Mouse (Mus musculus) testis, adult 2 months (tissue): ENCODE data around the gene Sema3a. TPM values are rescaled to one million over a fixed set of nuclear protein-coding genes. Genes with fewer than 3 reads are reported as not detected.
"Not testable (repeated sequence)": the region's sequence is repeated elsewhere in the genome, so short reads cannot be mapped to it uniquely, and the experiment has no call there.

Experiments used
- H3K27ac ChIP-seq: fragments of 200-500 bp; 2 replicates; pipeline ENCODE4 v1.5.1; 2012; ENCODE audit warnings: low read depth, low read length; ENCODE audit not compliant: control insufficient read depth, insufficient read depth
- H3K27me3 ChIP-seq: fragments of 200-500 bp; 2 replicates; pipeline ENCODE4 v1.6.1; 2012; ENCODE audit warnings: mild to moderate bottlenecking, low read length, moderate library complexity; ENCODE audit not compliant: control insufficient read depth, insufficient read depth
- H3K36me3 ChIP-seq: fragments of 200-500 bp; 2 replicates; pipeline ENCODE4 v1.6.1; 2012; ENCODE audit warnings: mild to moderate bottlenecking, low read length; ENCODE audit not compliant: control insufficient read depth, insufficient read depth
- H3K4me1 ChIP-seq: fragments of 200-500 bp; 2 replicates; pipeline ENCODE4 v1.6.1; 2012; ENCODE audit warnings: low read length; ENCODE audit not compliant: control insufficient read depth, insufficient read depth
- H3K4me3 ChIP-seq: fragments of 200-500 bp; 2 replicates; pipeline ENCODE4 v1.5.1; 2012; ENCODE audit warnings: low read depth, mild to moderate bottlenecking, low read length, moderate library complexity, mixed read lengths; ENCODE audit not compliant: control insufficient read depth
- CTCF ChIP-seq: fragments of 200-500 bp; IDR thresholded peaks from 2 replicates; pipeline ENCODE4 v1.5.1; 2012; ENCODE audit warnings: low read depth, mild to moderate bottlenecking, inconsistent platforms, low read length, moderate library complexity; ENCODE audit not compliant: control insufficient read depth, insufficient read depth, insufficient replicate concordance
- POLR2A ChIP-seq: fragments of 200-500 bp; IDR thresholded peaks from 2 replicates; pipeline ENCODE4 v1.6.1; 2012; ENCODE audit warnings: low read depth, mild to moderate bottlenecking, inconsistent platforms, low read length, moderate library complexity; ENCODE audit not compliant: control insufficient read depth
- polyA plus RNA-seq: library from polyadenylated mRNA; depleted of rRNA; stranded (reverse); fragments of >200 nt; gene quantifications from 2 replicates; pipeline ENCODE4 v1.2.3, GENCODE M21; 2012

The Sema3a gene
- polyA plus RNA-seq, 1 experiment, result 0.10 TPM

DNA sequence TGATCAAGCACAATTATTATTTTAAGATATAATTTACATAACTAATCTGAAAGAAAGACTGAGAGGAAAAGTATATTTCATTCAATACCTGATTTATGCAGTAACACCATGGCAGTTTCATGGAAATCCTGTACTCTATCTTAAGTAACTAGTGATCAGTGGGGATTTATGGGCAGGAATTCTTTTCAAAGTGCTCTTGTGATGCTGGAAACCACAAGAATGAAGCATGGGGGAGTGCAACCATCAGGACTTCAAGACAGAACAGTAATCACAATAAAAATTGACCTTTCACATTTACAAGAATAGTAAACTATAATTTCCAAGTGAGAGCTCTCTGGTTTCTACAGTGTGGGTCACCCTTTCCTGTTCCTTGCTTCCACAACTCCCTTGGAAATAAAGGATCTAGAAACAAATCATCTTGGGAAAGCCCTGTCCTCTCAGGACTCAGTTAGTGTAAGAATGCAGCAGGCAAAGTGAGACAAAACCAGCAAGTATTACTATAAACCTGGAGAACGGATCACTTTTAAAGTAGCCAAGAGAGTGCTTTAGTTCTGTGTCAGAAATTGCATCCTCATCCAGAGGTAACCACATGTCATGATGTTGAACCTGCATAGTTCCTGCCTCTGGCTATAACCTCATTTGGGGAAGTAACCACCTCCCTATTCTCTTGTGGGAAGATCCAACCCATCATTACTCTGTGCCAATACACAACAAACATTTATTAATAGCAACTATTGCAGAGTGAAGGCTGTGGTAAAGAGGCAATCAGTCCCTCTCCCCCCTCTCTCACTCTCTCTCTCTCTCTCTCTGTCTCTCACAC is 335.2 kb downstream of the Sema3a start:
- TF ChIP-seq CTCF, result no peak
- no peak for TF ChIP-seq POLR2A
- no peak overlapping the region for H3K4me3 ChIP-seq
- H3K36me3 ChIP-seq, result no peaks in the 10 kb centered on the region
- H3K27me3 ChIP-seq, result no peaks in the 10 kb centered on the region
- H3K27ac ChIP-seq, result no peak overlapping the region
- no peaks in the 10 kb centered on the region for H3K4me1 ChIP-seq

- H3K27ac ChIP-seq, result no peak overlapping the region
- no peaks in the 10 kb centered on the region for H3K4me1 ChIP-seq
- no peaks in the 10 kb centered on the region for H3K27me3 ChIP-seq
- H3K36me3 ChIP-seq, result no peaks in the 10 kb centered on the region
- TF ChIP-seq CTCF (no peak), POLR2A (no peak)
- no peak overlapping the region for H3K4me3 ChIP-seq
Measured at GRCm38 (mm10) chr5:13468856-13469255, 343.6 kb downstream of the Sema3a start.

GRCm38 (mm10) chr5:13469401-13469800 is 344.2 kb downstream of the Sema3a start:
- no peak overlapping the region for H3K4me3 ChIP-seq
- no peak overlapping the region for H3K27ac ChIP-seq
- no peaks in the 10 kb centered on the region for H3K36me3 ChIP-seq
- TF ChIP-seq POLR2A (no peak), CTCF (no peak)
- no peaks in the 10 kb centered on the region for H3K4me1 ChIP-seq
- no peaks in the 10 kb centered on the region for H3K27me3 ChIP-seq

DNA sequence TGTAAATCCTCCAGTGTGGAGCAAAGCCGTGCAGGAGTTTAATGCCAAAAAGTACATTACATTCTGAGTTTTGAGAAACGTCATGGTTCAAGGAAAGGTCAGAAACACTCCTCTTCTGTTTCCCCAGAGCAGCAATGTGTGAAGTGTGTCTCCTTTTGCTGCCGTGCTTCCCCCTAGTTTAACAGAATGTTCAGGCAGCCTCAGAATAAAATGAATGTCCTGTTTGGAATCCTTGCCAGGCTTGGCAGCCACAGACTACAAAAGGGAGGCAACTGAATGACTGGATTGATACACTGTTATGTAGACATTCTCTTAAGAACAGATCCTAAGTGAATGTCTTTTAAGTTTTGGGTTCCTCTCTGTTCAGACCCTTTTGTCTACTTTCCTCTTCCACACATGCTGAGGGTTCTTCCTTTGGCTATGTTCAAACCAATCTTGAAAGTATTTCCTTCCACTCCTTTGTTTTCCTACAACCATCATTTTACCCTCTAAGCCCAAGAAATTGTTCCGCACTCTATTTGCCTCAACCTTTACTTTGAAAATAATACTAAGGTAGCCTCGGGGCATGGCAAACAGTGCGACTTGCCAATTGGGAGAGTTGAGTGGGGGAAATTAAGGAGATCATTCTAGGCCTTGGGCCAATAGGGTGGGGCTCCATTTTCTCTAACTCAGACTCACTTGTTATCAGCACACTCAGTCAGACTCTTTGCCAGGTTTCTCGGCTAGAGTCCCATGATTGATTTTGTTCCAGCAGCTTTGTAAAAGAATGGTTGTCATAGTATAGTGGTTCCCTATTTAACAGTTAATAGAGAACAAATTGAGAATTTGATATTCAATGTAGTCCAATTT is 345.1 kb downstream of the Sema3a start:
- no peak overlapping the region for H3K27ac ChIP-seq
- H3K27me3 ChIP-seq, result no peaks in the 10 kb centered on the region
- no peaks in the 10 kb centered on the region for H3K4me1 ChIP-seq
- no peaks in the 10 kb centered on the region for H3K36me3 ChIP-seq
- TF ChIP-seq POLR2A (no peak), CTCF (no peak)
- H3K4me3 ChIP-seq, result no peak overlapping the region

DNA sequence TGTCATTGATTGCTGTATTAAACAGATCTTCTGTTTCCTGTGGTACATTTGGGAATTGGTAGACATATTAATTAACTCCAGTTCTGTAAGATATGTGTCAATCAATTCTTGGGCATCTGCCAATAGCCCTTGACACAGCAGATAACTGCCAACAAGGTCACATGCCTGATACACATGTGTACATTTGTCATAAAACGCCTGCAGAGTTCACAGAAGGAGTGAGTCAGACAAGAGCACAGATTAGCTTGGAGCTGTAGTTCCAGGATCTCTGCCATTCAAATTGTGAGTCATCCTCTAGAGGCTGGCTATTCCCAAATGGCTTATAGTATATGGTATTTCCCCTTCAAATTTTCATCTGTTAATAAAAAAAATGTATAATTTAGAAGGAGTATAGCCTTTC is 352.4 kb downstream of the Sema3a start:
- TF ChIP-seq CTCF (no peak), POLR2A (no peak)
- Histone ChIP-seq H3K4me1 (no peaks in the 10 kb centered on the region), H3K4me3 (no peak overlapping the region), H3K36me3 (no peaks in the 10 kb centered on the region), H3K27ac (no peak overlapping the region), H3K27me3 (no peaks in the 10 kb centered on the region)

DNA sequence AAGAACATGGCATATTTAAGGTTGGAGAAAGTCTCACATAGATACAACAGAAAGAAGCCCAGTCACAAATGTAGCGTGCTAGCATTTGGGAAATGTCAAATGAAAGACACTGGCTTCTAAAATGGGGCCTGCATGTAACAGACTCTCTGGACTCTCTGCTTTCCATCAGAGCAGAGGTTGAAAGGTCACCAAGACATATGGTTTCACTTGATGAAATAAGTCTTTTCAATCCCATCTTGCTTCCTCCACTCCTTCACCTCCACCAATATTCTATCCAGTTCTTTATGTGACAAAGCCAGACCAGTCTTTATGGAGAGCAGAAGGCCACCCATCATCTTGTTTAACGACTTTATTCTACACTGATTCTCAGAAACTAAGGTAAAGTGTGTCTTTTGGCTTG is 363.5 kb downstream of the Sema3a start:
- no peaks in the 10 kb centered on the region for H3K4me1 ChIP-seq
- no peak overlapping the region for H3K4me3 ChIP-seq
- no peaks in the 10 kb centered on the region for H3K36me3 ChIP-seq
- no peaks in the 10 kb centered on the region for H3K27me3 ChIP-seq
- TF ChIP-seq CTCF (no peak), POLR2A (no peak)
- no peak overlapping the region for H3K27ac ChIP-seq

- H3K36me3 ChIP-seq, H3K4me3 ChIP-seq, H3K27ac ChIP-seq, H3K4me1 ChIP-seq, H3K27me3 ChIP-seq: not testable (repeated sequence)
Measured at GRCm38 (mm10) chr5:13495967-13496366, 370.8 kb downstream of the Sema3a start.
